Mouse (Mus musculus): ENCODE results near the gene Rnf152.
A peak's percentile ranks its signal among the peaks of the same experiment; 100 is the strongest.

Gene Rnf152

GRCm38 (mm10) chr1:105311899-105312600 lies 44.5 kb downstream of the Rnf152 start:
- no peak for DNase-seq

GRCm38 (mm10) chr1:105302164-105302563 lies 54.3 kb downstream of the Rnf152 start:
- no peak for DNase-seq

DNA sequence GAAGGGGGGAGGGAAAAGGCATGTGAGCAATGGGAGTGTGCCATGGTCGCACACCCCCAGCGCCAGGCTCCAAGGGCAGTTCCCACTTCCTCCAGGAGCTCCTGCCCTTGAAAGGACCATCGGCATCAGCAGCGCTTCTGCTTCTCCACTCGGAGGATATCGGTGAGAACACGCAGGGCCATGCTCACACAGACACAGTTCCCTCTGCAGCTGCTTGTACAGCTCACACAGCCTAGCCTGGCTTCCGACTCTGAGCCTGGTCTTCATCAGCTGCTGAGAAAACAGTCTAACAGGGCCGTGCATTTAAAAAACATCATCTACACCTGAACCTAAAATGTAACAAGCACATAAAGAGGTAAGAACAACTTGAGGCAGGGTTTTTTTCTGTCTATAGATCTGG lies 54.7 kb downstream of the Rnf152 start:
- DNase-seq = peak; percentile 29

GRCm38 (mm10) chr1:105291859-105292258 lies 64.7 kb downstream of the Rnf152 start:
- DNase-seq = no peak

- DNase-seq = no peak
Measured at GRCm38 (mm10) chr1:105287536-105287935, 69.0 kb downstream of the Rnf152 start.

DNA sequence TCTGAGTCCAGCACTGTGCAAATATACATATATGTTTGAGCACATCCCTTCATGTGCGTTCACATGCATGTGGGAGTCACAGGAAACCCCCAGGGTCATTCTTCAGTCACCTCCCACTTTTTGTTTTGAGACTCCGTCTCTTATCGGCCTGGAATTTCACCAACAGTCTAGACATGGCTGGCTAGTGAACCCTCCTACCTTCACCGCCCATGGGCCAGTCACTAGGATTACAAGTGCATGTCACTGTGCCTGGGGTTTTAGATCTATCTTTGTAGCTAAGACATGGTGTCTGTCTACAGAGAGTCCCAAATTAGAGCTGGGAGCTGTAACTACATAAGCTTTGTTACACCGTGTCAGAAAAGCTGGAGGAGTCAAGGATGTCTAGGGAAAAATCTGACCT lies 69.6 kb downstream of the Rnf152 start:
- DNase-seq = no peak

- DNase-seq = no peak
Measured at GRCm38 (mm10) chr1:105285001-105285400, 71.5 kb downstream of the Rnf152 start.

GRCm38 (mm10) chr1:105284116-105284515 lies 72.4 kb downstream of the Rnf152 start:
- no peak for DNase-seq

GRCm38 (mm10) chr1:105281277-105281676 lies 75.2 kb downstream of the Rnf152 start:
- DNase-seq = no peak

GRCm38 (mm10) chr1:105280160-105280559 lies 76.3 kb downstream of the Rnf152 start:
- DNase-seq = no peak

DNA sequence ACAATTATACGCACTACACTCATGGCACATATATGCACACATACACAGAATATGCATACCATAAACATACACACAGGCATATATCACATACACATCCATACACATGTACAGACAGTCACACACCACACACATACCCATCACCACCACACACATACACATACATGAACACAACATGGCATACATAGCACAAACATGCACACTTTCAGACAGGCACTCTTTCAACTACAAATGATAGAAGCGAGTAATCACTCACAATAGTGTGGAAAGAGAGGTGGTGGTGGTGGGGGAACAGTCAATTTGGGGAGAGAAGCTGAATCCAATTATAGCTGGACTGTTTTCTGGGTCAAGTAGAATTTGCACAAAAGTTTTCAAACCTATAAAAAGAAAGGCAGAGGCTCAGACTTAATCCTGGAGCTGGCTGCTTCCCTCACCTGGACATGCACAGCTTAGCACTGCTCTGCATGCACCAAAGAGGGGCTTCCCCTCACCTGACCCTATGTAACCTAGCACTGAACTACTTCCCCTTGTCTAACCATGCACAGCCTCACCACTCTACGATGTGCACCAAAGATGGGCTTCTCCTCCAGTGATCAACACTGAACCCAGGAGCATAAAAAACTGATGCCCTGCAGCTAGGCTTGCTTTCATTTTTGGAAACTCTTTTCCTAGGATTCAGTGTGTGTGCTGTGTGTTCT lies 81.9 kb downstream of the Rnf152 start:
- DNase-seq = no peak

DNA sequence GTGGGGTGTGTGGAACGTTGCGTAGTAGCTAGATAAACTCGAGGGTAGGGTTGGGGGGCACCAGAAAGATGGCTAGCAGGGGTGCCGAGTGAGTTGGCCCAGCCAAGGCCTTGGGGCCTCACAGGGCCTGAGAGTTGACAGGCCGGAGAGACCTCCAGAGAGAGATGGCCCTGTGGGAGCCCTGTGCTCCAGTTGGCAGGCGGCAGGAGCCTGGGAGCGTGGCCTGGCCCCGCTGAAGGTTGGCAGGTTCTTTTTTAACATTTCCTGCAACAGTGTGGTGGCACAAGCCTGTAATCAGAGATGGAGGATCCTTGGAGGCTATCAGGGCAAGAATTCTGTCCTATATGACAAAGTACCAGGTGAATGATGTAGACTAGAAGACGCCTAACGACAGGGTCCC lies 85.4 kb downstream of the Rnf152 start:
- DNase-seq = no peak

- no peak for DNase-seq
Measured at GRCm38 (mm10) chr1:105263283-105264033, 93.1 kb downstream of the Rnf152 start.

DNA sequence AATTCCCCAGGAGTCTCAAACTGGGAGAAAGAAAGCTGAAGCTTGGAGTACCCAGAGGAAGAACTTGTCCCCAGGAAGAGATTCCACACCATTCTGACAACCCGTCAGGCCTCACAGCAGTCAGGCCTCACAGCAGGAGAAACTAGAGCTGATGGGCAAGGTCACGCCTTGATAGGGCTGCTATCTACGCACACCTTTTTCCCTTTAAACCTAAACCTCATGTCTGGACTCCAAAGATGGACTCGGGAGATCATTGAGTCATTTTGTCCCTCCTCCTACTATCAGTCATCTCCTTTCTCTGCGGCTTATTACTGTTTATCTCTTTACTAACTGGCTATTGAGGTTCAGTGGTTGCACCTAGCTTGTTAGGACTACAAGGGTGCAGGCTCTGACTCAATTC lies 96.3 kb downstream of the Rnf152 start:
- DNase-seq = no peak

GRCm38 (mm10) chr1:105257199-105257598 lies 99.3 kb downstream of the Rnf152 start:
- DNase-seq = no peak

DNA sequence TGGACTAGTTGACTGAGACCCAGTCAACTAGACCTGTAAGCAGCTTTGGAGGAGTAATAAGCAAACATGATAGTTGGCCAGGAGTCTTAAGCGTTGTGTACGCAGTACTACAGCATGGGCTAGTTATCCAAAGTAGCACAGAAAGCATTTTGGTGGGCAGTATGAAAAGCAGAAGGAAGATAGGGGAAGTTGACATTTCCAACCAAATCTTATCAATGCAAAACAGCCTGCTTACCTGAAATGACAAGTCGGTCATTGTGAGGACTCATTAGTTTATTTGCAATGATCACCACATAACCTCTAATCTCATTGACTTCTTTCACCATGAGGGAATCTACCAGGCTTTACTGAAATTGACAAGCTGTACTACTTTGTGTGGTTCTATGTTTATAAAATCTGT lies 107.3 kb downstream of the Rnf152 start:
- DNase-seq = no peak

- DNase-seq = no peak
Measured at GRCm38 (mm10) chr1:105246651-105247050, 109.9 kb downstream of the Rnf152 start.

DNA sequence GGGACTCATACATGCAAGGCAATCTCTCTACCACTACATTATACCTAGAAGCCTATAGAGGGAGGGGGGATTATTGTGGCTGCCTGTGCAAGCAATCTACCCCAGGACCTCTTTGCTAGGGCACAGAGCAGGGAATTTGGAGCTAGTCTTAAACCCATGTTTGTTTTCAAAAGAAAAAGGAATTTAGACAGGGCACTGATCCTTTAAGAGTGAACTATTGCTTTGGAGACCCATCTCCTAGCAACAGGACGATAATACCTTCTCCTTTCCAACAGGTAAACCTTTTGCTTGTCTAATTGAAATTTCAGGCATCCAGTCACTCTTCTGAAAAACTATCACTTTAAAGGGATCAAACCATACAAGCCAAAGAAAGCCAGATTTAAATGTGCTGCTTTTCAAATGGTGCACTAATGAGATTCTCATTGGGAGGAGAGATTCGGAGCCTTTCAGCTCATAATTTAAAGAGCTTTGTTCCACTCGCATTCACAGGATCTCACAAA lies 110.4 kb downstream of the Rnf152 start:
- DNase-seq = no peak

GRCm38 (mm10) chr1:105243359-105244142 lies 113.0 kb downstream of the Rnf152 start:
- no peak for DNase-seq

- no peak for DNase-seq
Measured at GRCm38 (mm10) chr1:105240185-105240584, 116.3 kb downstream of the Rnf152 start.

Data from kidney, postnatal 14 days (tissue).